Mouse (Mus musculus): ENCODE results near the gene Pcgf1. TPM values are rescaled to one million over a fixed set of nuclear protein-coding genes. Genes with fewer than 3 reads are reported as not detected.
A peak's percentile ranks its signal among the peaks of the same experiment; 100 is the strongest.

The Pcgf1 gene
- polyA plus RNA-seq, 1 experiment: not detected

- Histone ChIP-seq H3K4me3 (ENCODE audit: insufficient read depth, low read depth, low read length) (no peak overlapping the region), H3K4me1 (ENCODE audit: control insufficient read depth, insufficient read depth, low read length) (peaks cover 22% of the 10 kb centered on the region), H3K27ac (ENCODE audit: insufficient read depth, low read depth, low read length) (no peak overlapping the region)
- TF ChIP-seq CTCF (IDR thresholded peaks at IDR 0.05; ENCODE audit: insufficient read depth, low read depth, low read length): no peak
- no peak for TF ChIP-seq POLR2A (IDR thresholded peaks at IDR 0.05; ENCODE audit: insufficient read depth, low read depth, low read length)
- WGBS: 73% methylated on average over 4 of the region's 4 CpGs
Observed at GRCm38 (mm10) chr6:83117165-83117438, 39.4 kb downstream of the Pcgf1 start.

- TF ChIP-seq CTCF (IDR thresholded peaks at IDR 0.05; ENCODE audit: insufficient read depth, low read depth, low read length) (no peak), POLR2A (IDR thresholded peaks at IDR 0.05; ENCODE audit: insufficient read depth, low read depth, low read length) (no peak)
- 91% methylated on average over 13 of the region's 13 CpGs for WGBS
Observed at GRCm38 (mm10) chr6:83117616-83118015, 39.9 kb downstream of the Pcgf1 start.

GRCm38 (mm10) chr6:83118369-83118768 lies 40.7 kb downstream of the Pcgf1 start:
- 76% methylated on average over 11 of the region's 11 CpGs for whole genome bisulfite sequencing
- Histone ChIP-seq H3K4me1 (ENCODE audit: control insufficient read depth, insufficient read depth, low read length) (peaks cover 27% of the 10 kb centered on the region), H3K27ac (ENCODE audit: insufficient read depth, low read depth, low read length) (no peak overlapping the region), H3K4me3 (ENCODE audit: insufficient read depth, low read depth, low read length) (no peak overlapping the region)
- TF ChIP-seq CTCF (IDR thresholded peaks at IDR 0.05; ENCODE audit: insufficient read depth, low read depth, low read length) (no peak), POLR2A (IDR thresholded peaks at IDR 0.05; ENCODE audit: insufficient read depth, low read depth, low read length) (no peak)

More at GRCm38 (mm10) chr6:83117616-83118015, 39.9 kb downstream of the Pcgf1 start:
- no peak overlapping the region for H3K4me3 ChIP-seq (ENCODE audit: insufficient read depth, low read depth, low read length)
- H3K27ac ChIP-seq (ENCODE audit: insufficient read depth, low read depth, low read length): no peak overlapping the region
- peaks cover 24% of the 10 kb centered on the region for H3K4me1 ChIP-seq (ENCODE audit: control insufficient read depth, insufficient read depth, low read length)

GRCm38 (mm10) chr6:83118825-83119733 lies 41.4 kb downstream of the Pcgf1 start:
- WGBS: 74% methylated on average over 14 of the region's 14 CpGs
- Histone ChIP-seq H3K4me1 (ENCODE audit: control insufficient read depth, insufficient read depth, low read length) (peaks cover 27% of the 10 kb centered on the region), H3K27ac (ENCODE audit: insufficient read depth, low read depth, low read length) (no peak overlapping the region), H3K4me3 (ENCODE audit: insufficient read depth, low read depth, low read length) (no peak overlapping the region)
- TF ChIP-seq CTCF (IDR thresholded peaks at IDR 0.05; ENCODE audit: insufficient read depth, low read depth, low read length) (no peak), POLR2A (IDR thresholded peaks at IDR 0.05; ENCODE audit: insufficient read depth, low read depth, low read length) (no peak)

- Histone ChIP-seq H3K4me3 (ENCODE audit: insufficient read depth, low read depth, low read length) (no peak overlapping the region), H3K4me1 (ENCODE audit: control insufficient read depth, insufficient read depth, low read length) (peaks cover 32% of the 10 kb centered on the region), H3K27ac (ENCODE audit: insufficient read depth, low read depth, low read length) (no peak overlapping the region)
- 64% methylated on average over 7 of the region's 7 CpGs for WGBS
- no peak for TF ChIP-seq POLR2A (IDR thresholded peaks at IDR 0.05; ENCODE audit: insufficient read depth, low read depth, low read length)
- TF ChIP-seq CTCF (IDR thresholded peaks at IDR 0.05; ENCODE audit: insufficient read depth, low read depth, low read length): no peak
Observed at GRCm38 (mm10) chr6:83119734-83120051, 42.0 kb downstream of the Pcgf1 start.

GRCm38 (mm10) chr6:83120930-83121862 lies 43.5 kb downstream of the Pcgf1 start, which contains the start of gene Wbp1:
Wbp1 (minus strand) TSS chr6:83121559.
- Histone ChIP-seq H3K27ac (ENCODE audit: insufficient read depth, low read depth, low read length) (peak within 1 kb of the TSS; percentile 74), H3K4me3 (ENCODE audit: insufficient read depth, low read depth, low read length) (peak within 1 kb of the TSS; percentile 82), H3K4me1 (ENCODE audit: control insufficient read depth, insufficient read depth, low read length) (peaks cover 27% of the 10 kb centered on the region)
- WGBS: under 1% methylated on average over 38 of the region's 38 CpGs
- TF ChIP-seq POLR2A (IDR thresholded peaks at IDR 0.05; ENCODE audit: insufficient read depth, low read depth, low read length) (peak; percentile 79), CTCF (IDR thresholded peaks at IDR 0.05; ENCODE audit: insufficient read depth, low read depth, low read length) (no peak)

GRCm38 (mm10) chr6:83121863-83122710 lies 44.4 kb downstream of the Pcgf1 start:
- 2% methylated on average over 52 of the region's 52 CpGs for WGBS
- Histone ChIP-seq H3K4me1 (ENCODE audit: control insufficient read depth, insufficient read depth, low read length) (peaks cover 27% of the 10 kb centered on the region), H3K4me3 (ENCODE audit: insufficient read depth, low read depth, low read length) (peak overlapping the region; percentile 82), H3K27ac (ENCODE audit: insufficient read depth, low read depth, low read length) (peak overlapping the region; percentile 18)
- TF ChIP-seq POLR2A (IDR thresholded peaks at IDR 0.05; ENCODE audit: insufficient read depth, low read depth, low read length): no peak
- no peak for TF ChIP-seq CTCF (IDR thresholded peaks at IDR 0.05; ENCODE audit: insufficient read depth, low read depth, low read length)

DNA sequence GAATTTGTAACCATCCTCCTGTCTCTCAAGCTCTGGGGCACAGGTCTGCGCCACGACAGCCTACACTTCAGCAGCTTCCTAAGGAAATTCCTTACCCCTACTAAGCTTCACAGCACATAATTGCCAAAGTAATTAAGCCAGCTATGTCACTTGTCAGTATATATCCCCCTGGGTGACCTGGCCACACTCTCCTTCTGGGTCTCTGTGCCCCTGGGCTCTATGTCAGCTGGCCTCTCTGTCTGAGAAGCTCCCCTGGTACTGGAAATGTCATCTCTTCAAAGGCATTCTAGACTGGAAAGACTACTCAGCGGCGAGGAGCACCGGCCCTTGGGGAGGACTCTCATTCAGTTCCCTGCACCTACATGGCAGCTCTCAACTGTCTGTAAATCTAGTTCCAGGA lies 45.3 kb downstream of the Pcgf1 start:
- Histone ChIP-seq H3K4me1 (ENCODE audit: control insufficient read depth, insufficient read depth, low read length) (peaks cover 27% of the 10 kb centered on the region), H3K27ac (ENCODE audit: insufficient read depth, low read depth, low read length) (no peak overlapping the region), H3K4me3 (ENCODE audit: insufficient read depth, low read depth, low read length) (no peak overlapping the region)
- TF ChIP-seq POLR2A (IDR thresholded peaks at IDR 0.05; ENCODE audit: insufficient read depth, low read depth, low read length) (no peak), CTCF (IDR thresholded peaks at IDR 0.05; ENCODE audit: insufficient read depth, low read depth, low read length) (no peak)
- WGBS: 89% methylated on average over 5 of the region's 5 CpGs

Measured in olfactory bulb, adult 2 months (tissue).